Mouse (Mus musculus) lung, postnatal 0 days (tissue): ENCODE results near the gene Spata45. TPM values are rescaled to one million over a fixed set of nuclear protein-coding genes. Genes with fewer than 3 reads are reported as not detected.
A peak's percentile ranks its signal among the peaks of the same experiment; 100 is the strongest.

Experiments used
- ATAC-seq: fragments of 200-750 bp; cut with Nextera tagmentation; 2 replicates; pipeline ENCODE4 v1.8.0; 2017; ENCODE audit warnings: moderate library complexity
- DNase-seq: peaks from one replicate; pipeline ENCODE4 v3.0.0-alpha.2; 2016; ENCODE audit warnings: low spot score
- H3K27ac ChIP-seq: fragments of 300-500 bp; sonication (generic); 2 replicates; pipeline ENCODE4 v1.5.1; 2014; ENCODE audit warnings: antibody characterized with exemption, mild to moderate bottlenecking, low read length, mixed read lengths
- H3K27me3 ChIP-seq: fragments of 300-500 bp; sonication (generic); replicated peaks from 2 replicates; pipeline ENCODE4 v1.6.1; 2014; ENCODE audit warnings: low read length, mixed read lengths; ENCODE audit not compliant: insufficient read depth
- H3K36me3 ChIP-seq: fragments of 300-500 bp; sonication (generic); 2 replicates; pipeline ENCODE4 v1.6.1; 2014; ENCODE audit warnings: low read length, mixed read lengths; ENCODE audit not compliant: insufficient read depth
- H3K4me1 ChIP-seq: fragments of 300-500 bp; sonication (generic); 2 replicates; pipeline ENCODE4 v1.6.1; 2014; ENCODE audit warnings: antibody characterized with exemption, low read depth, low read length, mixed read lengths; ENCODE audit not compliant: insufficient read depth
- H3K4me2 ChIP-seq: fragments of 300-500 bp; sonication (generic); replicated peaks from 2 replicates; pipeline ENCODE4 v1.6.1; 2014; ENCODE audit warnings: low read depth, mild to moderate bottlenecking, low read length, moderate library complexity, mixed read lengths
- H3K4me3 ChIP-seq: fragments of 300-500 bp; sonication (generic); 2 replicates; pipeline ENCODE4 v1.5.1; 2014; ENCODE audit warnings: low read depth, low read length
- H3K9ac ChIP-seq: fragments of 300-500 bp; sonication (generic); replicated peaks from 2 replicates; pipeline ENCODE4 v1.6.1; 2014; ENCODE audit warnings: low read depth, mild to moderate bottlenecking
- H3K9me3 ChIP-seq: fragments of 300-500 bp; sonication (generic); 2 replicates; pipeline ENCODE4 v1.6.1; 2016; ENCODE audit warnings: low read length, mixed read lengths
- CTCF ChIP-seq: IDR thresholded peaks from 2 replicates; pipeline ENCODE4 v1.5.1; 2016; ENCODE audit warnings: antibody characterized with exemption, mild to moderate bottlenecking
- EP300 ChIP-seq: IDR thresholded peaks from 2 replicates; pipeline ENCODE4 v1.6.1; 2016; ENCODE audit warnings: antibody characterized with exemption, mild to moderate bottlenecking, control low read depth
- WGBS: fragments of 180-500 bp; shearing (Covaris S2); extraction: QIAGEN DNeasy Blood & Tissue Kit; methylation state at CpG from one replicate; pipeline ENCODE4 v1.1.7; 2014; 5-methylcytosine and 5-hydroxymethylcytosine counted together
- polyA plus RNA-seq: library from polyadenylated mRNA; unstranded; fragments of >200 nt; fragmentation: Nextera tagmentation; extraction: Ambion mirVana; gene quantifications from 2 replicates; pipeline ENCODE4 v1.2.1, GENCODE M21; 2015

Spata45 gene
- polyA plus RNA-seq, 1 experiment from 2014 or later: not detected

GRCm38 (mm10) chr1:191072329-191072913 lies 36.0 kb downstream of the Spata45 start:
- no peak for TF ChIP-seq CTCF
- no peak overlapping the region for H3K4me3 ChIP-seq
- DNase-seq (no peak), ATAC-seq (no peak)
- 80% methylated on average over 16 of the region's 16 CpGs for WGBS
- no peaks in the 10 kb centered on the region for H3K4me1 ChIP-seq
- no peak overlapping the region for H3K4me2 ChIP-seq
- no peaks in the 10 kb centered on the region for H3K9me3 ChIP-seq
- no peak overlapping the region for H3K9ac ChIP-seq
- no peaks in the 10 kb centered on the region for H3K36me3 ChIP-seq
- no peak overlapping the region for H3K27ac ChIP-seq
- no peaks in the 10 kb centered on the region for H3K27me3 ChIP-seq

DNA sequence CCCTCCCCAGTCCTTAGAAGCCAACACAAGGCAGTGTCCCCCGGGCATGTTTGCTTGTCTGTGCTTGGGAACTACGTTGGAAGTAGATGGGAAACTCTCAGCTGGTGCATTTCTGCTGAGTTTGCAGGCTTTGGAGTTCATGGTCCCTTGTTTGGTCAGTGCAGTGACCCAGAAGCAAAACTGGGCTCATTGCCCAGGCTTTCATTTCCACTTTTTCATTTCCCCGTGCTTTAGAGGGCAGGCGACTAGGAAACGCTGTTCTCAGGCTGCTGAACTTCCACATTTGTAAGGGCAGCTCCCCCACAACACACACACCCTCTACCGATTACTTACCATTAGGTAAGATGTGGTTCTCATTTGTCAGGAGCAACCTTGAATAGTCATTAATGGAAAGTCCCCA lies 36.6 kb downstream of the Spata45 start:
- 36% methylated on average over 6 of the region's 6 CpGs for WGBS
- TF ChIP-seq CTCF (no peak), EP300 (no peak)
- ATAC-seq (0 out of 2 replicates have a peak, but pooled peaks have one; percentile 34), DNase-seq (peak; percentile 63)
- Histone ChIP-seq H3K4me3 (no peak overlapping the region), H3K36me3 (no peaks in the 10 kb centered on the region), H3K27ac (no peak overlapping the region), H3K9ac (no peak overlapping the region), H3K27me3 (no peaks in the 10 kb centered on the region), H3K9me3 (no peaks in the 10 kb centered on the region), H3K4me2 (no peak overlapping the region), H3K4me1 (no peaks in the 10 kb centered on the region)

DNA sequence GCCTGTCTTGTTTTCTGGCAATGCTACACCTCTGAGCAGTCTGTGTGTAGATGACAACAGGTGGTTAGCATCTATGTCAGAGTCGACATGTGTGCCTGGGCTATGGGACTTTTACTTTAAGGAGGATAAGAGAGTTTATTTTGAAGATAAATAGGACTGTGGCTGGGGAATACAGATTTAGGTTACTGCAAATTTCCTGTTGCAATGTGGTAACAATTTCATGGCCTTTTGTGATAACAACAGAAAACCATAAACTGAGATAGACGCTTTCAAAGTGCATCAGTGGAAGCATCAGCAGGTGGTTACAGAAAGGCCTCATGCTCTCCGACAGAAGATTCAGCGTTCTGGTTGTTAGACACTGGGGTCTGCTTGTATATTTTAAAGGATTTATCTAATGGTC lies 37.0 kb downstream of the Spata45 start:
- H3K36me3 ChIP-seq: no peaks in the 10 kb centered on the region

DNA sequence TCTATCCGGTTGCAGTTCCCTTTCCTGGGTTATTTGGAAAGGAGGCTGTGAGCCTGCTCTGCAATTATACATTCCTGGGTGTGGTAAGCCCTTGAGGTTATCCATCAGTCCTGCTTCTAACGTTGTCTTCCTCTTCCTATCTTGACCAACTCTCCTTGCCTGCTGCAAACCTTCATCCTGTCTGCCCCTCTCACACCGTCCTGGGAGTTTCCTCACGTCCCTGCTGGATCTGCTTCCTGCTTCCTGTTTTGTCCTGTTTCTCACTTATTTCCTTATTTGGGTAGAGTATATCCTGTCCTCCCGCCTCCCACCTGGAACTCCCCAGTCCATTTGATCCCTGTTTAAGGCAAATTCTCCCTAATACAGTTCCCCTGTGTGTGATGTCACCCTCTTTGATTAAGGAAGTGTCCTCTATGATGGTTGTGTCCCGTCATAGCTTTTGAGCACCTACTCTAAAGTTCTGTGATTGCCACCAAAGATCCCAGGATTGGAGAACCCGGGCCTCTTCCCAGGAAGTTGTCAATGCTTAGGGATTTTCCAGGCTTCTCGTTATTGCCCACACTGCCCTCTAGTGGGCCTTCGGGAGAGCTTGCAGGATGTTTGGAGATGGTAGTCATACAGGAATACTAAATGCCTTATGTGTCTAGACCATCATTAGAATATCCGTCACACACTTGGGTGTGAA lies 38.9 kb downstream of the Spata45 start:
- Histone ChIP-seq H3K4me2 (peak overlapping the region; percentile 33), H3K4me3 (no peak overlapping the region), H3K27ac (peak overlapping the region; percentile 54), H3K9ac (no peak overlapping the region), H3K4me1 (no peaks in the 10 kb centered on the region), H3K36me3 (no peaks in the 10 kb centered on the region), H3K27me3 (no peaks in the 10 kb centered on the region), H3K9me3 (no peaks in the 10 kb centered on the region)
- WGBS: 40% methylated on average over 10 of the region's 10 CpGs
- ATAC-seq (peak; percentile 83), DNase-seq (peak; percentile 91)
- no peak for TF ChIP-seq EP300
- peak; percentile 87 for TF ChIP-seq CTCF

More for the DNA sequence above, 37.0 kb downstream of the Spata45 start:
- ATAC-seq: no peak
- WGBS: 83% methylated on average over 4 of the region's 4 CpGs
- Histone ChIP-seq H3K4me2 (no peak overlapping the region), H3K9ac (no peak overlapping the region), H3K4me3 (no peak overlapping the region), H3K27ac (no peak overlapping the region), H3K9me3 (no peaks in the 10 kb centered on the region), H3K27me3 (no peaks in the 10 kb centered on the region), H3K4me1 (no peaks in the 10 kb centered on the region)
- TF ChIP-seq EP300 (no peak), CTCF (no peak)
- DNase-seq: no peak

DNA sequence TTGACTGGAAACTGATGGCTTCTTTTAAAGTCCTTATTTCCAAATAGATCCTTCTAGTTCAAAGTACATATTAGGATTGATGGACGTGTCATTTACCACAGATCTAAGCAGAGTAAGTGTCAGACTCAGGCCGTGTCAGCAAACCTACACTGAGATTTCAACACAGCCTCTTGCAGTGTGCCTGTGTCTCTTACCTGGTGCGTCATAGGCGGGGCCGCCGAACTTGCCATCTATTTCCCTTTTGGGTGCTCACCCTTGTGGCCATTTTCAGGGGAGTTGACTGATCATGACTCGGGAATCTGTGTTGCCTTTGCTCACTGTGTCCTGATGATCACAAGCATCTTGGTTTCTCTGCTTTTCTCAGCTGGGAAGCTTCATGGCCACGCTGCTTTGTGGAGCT lies 46.8 kb downstream of the Spata45 start:
- H3K9ac ChIP-seq: no peak overlapping the region
- H3K4me1 ChIP-seq: no peaks in the 10 kb centered on the region
- no peaks in the 10 kb centered on the region for H3K9me3 ChIP-seq
- no peak overlapping the region for H3K4me3 ChIP-seq
- H3K4me2 ChIP-seq: no peak overlapping the region
- no peaks in the 10 kb centered on the region for H3K27me3 ChIP-seq
- ATAC-seq (no peak), DNase-seq (no peak)
- no peak overlapping the region for H3K27ac ChIP-seq
- no peaks in the 10 kb centered on the region for H3K36me3 ChIP-seq
- no peak for TF ChIP-seq EP300
- TF ChIP-seq CTCF: no peak
- 85% methylated on average over 8 of the region's 8 CpGs for WGBS

- Histone ChIP-seq H3K36me3 (no peaks in the 10 kb centered on the region), H3K9me3 (no peaks in the 10 kb centered on the region), H3K9ac (no peak overlapping the region), H3K27me3 (no peaks in the 10 kb centered on the region), H3K4me1 (no peaks in the 10 kb centered on the region), H3K4me2 (no peak overlapping the region), H3K4me3 (no peak overlapping the region), H3K27ac (no peak overlapping the region)
- DNase-seq (peak; percentile 36), ATAC-seq (peak; percentile 8; the same call in 1 of the 2 replicates)
- 62% methylated on average over 5 of the region's 5 CpGs for WGBS
- TF ChIP-seq EP300: no peak
- peak; percentile 74 for TF ChIP-seq CTCF
Observed at GRCm38 (mm10) chr1:191084951-191085559, 48.6 kb downstream of the Spata45 start.
